Mouse (Mus musculus): Measurements from ENCODE around the gene Zfp579. TPM values are rescaled to one million over a fixed set of nuclear protein-coding genes. Genes with fewer than 3 reads are reported as not detected.

Gene Zfp579
- total and polyA plus RNA-seq, 3 experiments, result 0.54 to 3.6 TPM; not detected in 1

DNA sequence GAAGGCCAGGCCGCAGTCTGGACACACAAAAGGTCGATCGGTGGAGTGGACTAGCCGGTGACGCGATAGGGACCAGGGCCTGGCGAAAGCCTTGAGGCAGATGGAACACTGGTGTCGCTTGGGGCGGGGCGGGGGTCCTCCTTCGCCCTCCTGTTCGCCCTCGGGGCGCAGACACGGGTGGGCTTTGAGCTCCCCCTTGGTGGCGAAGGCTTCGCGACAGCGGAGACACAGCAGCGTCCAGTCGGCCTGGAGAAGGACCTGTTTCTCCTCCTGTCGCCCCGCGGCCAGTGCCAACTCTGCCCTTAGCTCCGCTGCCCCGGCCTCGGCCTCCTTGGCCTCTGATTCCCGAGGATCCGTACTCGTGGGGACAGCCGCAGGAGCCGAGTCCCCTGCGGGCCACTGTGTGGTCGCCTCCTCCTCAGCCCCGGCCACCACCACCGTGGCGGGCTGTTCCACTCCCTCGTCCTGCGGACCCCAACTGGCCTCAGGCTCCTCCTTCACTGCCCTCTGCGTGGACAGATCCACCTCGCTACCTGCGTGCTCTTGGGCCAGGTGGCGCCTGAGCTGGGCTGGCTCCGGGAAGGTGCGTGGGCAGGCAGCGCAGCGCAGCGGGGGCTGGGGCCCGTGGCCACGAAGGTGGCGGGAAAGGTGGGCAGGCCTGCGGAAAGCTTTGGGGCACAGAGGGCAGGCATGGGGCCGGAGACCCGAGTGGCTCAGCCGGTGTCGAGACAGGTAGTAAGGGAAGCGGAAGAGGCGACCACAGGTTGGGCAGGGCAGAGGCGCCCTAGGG is 1.8 kb downstream of the Zfp579 start:
- Histone ChIP-seq H3K79me2 (ENCODE audit: control insufficient read depth, insufficient read depth, low read length, poor library complexity) (no peaks in the 10 kb centered on the region), H3K36me3 (ENCODE audit: control insufficient read depth in 1 of 2, insufficient read depth in 2 of 2, low read length in 2 of 2) (no peaks in the 10 kb centered on the region), H3K27me3 (ENCODE audit: control insufficient read depth in 1 of 2, insufficient read depth in 2 of 2, low read length in 2 of 2) (no peaks in the 10 kb centered on the region; a peak in 1 of 4 replicates), H3K9me3 (replicated peaks; ENCODE audit: insufficient read depth, low read length) (no peaks in the 10 kb centered on the region), H3K27ac (ENCODE audit: control insufficient read depth, low read depth, low read length) (no peak overlapping the region), H3K9ac (ENCODE audit: control insufficient read depth, low read depth, low read length, poor library complexity, severe bottlenecking) (no peak overlapping the region), H3K4me1 (ENCODE audit: control insufficient read depth in 1 of 2, insufficient read depth in 2 of 2, low read length in 2 of 2) (no peaks in the 10 kb centered on the region; a peak in 1 of 4 replicates), H3K4me3 (ENCODE audit: control insufficient read depth in 1 of 2, insufficient read depth in 1 of 2, low read depth in 2 of 2, low read length in 2 of 2) (no peak overlapping the region)
- TF ChIP-seq KAT2A (conservative IDR thresholded peaks at IDR 0.05; ENCODE audit: low read depth, low read length) (no peak), RAD21 (IDR thresholded peaks at IDR 0.05; ENCODE audit: low read depth, low read length) (no peak), CHD2 (IDR thresholded peaks at IDR 0.05; ENCODE audit: low read length) (no peak), GATA1 (IDR thresholded peaks at IDR 0.05; ENCODE audit: low read depth, low read length) (no peak), MAFK (IDR thresholded peaks at IDR 0.05; ENCODE audit: borderline replicate concordance, low read depth, low read length) (no peak), MXI1 (IDR thresholded peaks at IDR 0.05; ENCODE audit: low read depth, low read length) (no peak), UBTF (IDR thresholded peaks at IDR 0.05; ENCODE audit: borderline replicate concordance, insufficient read depth, low read depth, low read length) (no peak), POLR2A (IDR thresholded peaks at IDR 0.05; ENCODE audit: control insufficient read depth in 1 of 2, insufficient read depth in 1 of 2, low read depth in 1 of 2, low read length in 2 of 2, poor library complexity in 1 of 2) (no peak), ETS1 (IDR thresholded peaks at IDR 0.05; ENCODE audit: low read depth, low read length) (no peak), MYC (IDR thresholded peaks at IDR 0.05; ENCODE audit: low read depth, low read length) (no peak), JUND (IDR thresholded peaks at IDR 0.05; ENCODE audit: low read depth, low read length) (no peak), MEF2A (IDR thresholded peaks at IDR 0.05; ENCODE audit: extremely low read depth, insufficient replicate concordance, low read depth, low read length, poor library complexity, severe bottlenecking) (no peak), TCF12 (IDR thresholded peaks at IDR 0.05; ENCODE audit: low read depth, low read length) (no peak), EP300 (IDR thresholded peaks at IDR 0.05; ENCODE audit: low read depth in 1 of 2, low read length in 2 of 2) (no peak)
- DNase-seq (ENCODE audit: low read depth, low spot score), result no peak

DNA sequence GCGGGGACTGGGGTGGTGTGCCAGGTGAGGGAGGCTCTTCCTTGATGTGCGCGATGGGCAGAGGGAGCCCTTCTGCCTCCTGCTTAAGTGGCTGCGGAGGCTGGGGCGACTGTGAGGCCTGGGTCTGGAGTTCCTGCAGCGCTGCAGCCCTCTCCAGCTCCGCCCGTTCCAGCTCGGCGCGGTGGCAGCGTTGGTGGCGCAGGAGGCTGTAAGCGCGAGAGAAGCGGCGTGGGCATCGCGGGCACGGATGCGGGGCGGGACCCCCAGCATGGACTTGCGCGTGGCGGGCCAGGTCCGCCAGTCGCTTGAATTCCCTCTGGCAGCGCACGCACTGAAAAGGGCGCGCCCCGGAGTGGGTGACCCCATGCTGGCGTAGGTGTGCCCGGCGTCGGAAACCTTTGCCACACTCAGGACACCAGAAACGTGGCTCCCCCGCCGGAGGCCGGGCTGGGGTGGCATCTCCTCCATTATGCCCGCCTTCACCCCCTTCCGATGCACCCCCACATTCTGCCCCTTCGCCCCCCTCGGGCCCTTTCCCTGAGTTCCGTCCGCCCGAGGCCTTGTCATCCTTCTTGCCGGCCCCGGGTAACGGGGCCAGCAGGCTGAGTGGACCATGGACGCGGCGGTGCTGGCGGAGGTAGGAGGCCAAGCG is 2.5 kb downstream of the Zfp579 start:
- Histone ChIP-seq H3K4me1 (ENCODE audit: control insufficient read depth in 1 of 2, insufficient read depth in 2 of 2, low read length in 2 of 2) (no peaks in the 10 kb centered on the region; a peak in 1 of 4 replicates), H3K27ac (ENCODE audit: control insufficient read depth, low read depth, low read length) (no peak overlapping the region), H3K79me2 (ENCODE audit: control insufficient read depth, insufficient read depth, low read length, poor library complexity) (no peaks in the 10 kb centered on the region), H3K9me3 (replicated peaks; ENCODE audit: insufficient read depth, low read length) (no peaks in the 10 kb centered on the region), H3K36me3 (ENCODE audit: control insufficient read depth in 1 of 2, insufficient read depth in 2 of 2, low read length in 2 of 2) (no peaks in the 10 kb centered on the region), H3K27me3 (ENCODE audit: control insufficient read depth in 1 of 2, insufficient read depth in 2 of 2, low read length in 2 of 2) (no peaks in the 10 kb centered on the region; a peak in 1 of 4 replicates), H3K9ac (ENCODE audit: control insufficient read depth, low read depth, low read length, poor library complexity, severe bottlenecking) (no peak overlapping the region), H3K4me3 (ENCODE audit: control insufficient read depth in 1 of 2, insufficient read depth in 1 of 2, low read depth in 2 of 2, low read length in 2 of 2) (no peak overlapping the region)
- TF ChIP-seq CTCF (IDR thresholded peaks at IDR 0.05 in 2 of 3, conservative IDR thresholded peaks at IDR 0.05 in 1 of 3; ENCODE audit: control insufficient read depth in 1 of 3, insufficient read depth in 1 of 3, low read depth in 2 of 3, low read length in 3 of 3, poor library complexity in 1 of 3, severe bottlenecking in 1 of 3) (no peak), HCFC1 (IDR thresholded peaks at IDR 0.05; ENCODE audit: low read depth, low read length) (no peak), TBP (IDR thresholded peaks at IDR 0.05; ENCODE audit: low read depth, low read length) (no peak), TCF12 (IDR thresholded peaks at IDR 0.05; ENCODE audit: low read depth, low read length) (no peak), ZC3H11A (IDR thresholded peaks at IDR 0.05; ENCODE audit: low read depth, low read length) (no peak), MYC (IDR thresholded peaks at IDR 0.05; ENCODE audit: low read depth, low read length) (no peak), RAD21 (IDR thresholded peaks at IDR 0.05; ENCODE audit: low read depth, low read length) (no peak), USF1 (IDR thresholded peaks at IDR 0.05; ENCODE audit: low read depth, low read length) (no peak), ZMIZ1 (IDR thresholded peaks at IDR 0.05; ENCODE audit: low read depth, low read length) (no peak), CHD2 (IDR thresholded peaks at IDR 0.05; ENCODE audit: low read length) (no peak), MAFK (IDR thresholded peaks at IDR 0.05; ENCODE audit: borderline replicate concordance, low read depth, low read length) (no peak), ZKSCAN1 (IDR thresholded peaks at IDR 0.05; ENCODE audit: low read depth, low read length) (no peak)
- no peak for DNase-seq (ENCODE audit: low read depth, low spot score)

Measured in MEL (cell line).